Mouse (Mus musculus) urinary bladder, postnatal 4 days (tissue): ENCODE results near the gene Csf1.
"Not testable (repeated sequence)": the region's sequence is repeated elsewhere in the genome, so short reads cannot be mapped to it uniquely, and the experiment has no call there.

Experiments used
- DNase-seq, 2 experiments: peaks; one replicate each; pipeline ENCODE4 v3.0.0; 2021 to 2022; ENCODE audit warnings: low spot score in 2 of 2

Csf1 gene

DNA sequence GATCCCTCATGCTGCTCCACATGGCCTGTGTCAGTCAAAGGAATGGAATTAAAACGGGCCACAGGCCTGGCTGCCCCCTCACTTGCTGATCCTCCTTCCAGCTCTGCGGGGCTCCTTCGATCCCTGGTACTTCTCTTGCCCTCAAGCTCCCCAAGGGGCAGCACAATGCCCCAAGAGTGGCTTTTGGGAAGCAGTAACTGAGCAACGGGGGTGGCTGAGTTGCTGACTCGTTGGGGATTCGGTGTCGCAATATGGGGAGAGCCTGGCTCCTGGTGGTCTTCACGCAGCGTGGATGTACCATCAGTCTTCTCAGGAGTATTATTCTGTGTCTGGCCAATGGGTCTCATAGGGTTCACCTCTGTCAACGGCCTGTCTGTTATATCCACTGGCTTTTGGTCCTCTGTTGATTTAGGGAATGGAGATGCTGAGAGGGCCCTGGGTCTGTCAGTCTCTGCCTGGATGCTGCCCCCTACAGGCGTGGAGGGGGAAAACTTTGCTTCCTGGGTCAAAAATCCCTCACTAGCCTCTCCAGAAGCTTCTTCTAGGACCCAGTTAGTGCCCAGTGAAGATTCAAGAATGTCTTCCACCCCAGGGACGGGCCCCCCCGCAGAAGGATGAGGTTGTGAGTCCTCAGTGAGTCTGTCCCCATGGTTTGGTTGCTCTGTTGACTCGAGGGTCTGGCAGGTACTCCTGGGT, 11.9 kb downstream of the Csf1 start:
- no peak for DNase-seq

- no peak for DNase-seq
These were observed 14.2 kb downstream of the Csf1 start for GRCm38 (mm10) chr3:107746026-107746425.

GRCm38 (mm10) chr3:107743650-107744049, 16.6 kb downstream of the Csf1 start:
- DNase-seq, result peak in 1 of 2 experiments; percentile 35

DNA sequence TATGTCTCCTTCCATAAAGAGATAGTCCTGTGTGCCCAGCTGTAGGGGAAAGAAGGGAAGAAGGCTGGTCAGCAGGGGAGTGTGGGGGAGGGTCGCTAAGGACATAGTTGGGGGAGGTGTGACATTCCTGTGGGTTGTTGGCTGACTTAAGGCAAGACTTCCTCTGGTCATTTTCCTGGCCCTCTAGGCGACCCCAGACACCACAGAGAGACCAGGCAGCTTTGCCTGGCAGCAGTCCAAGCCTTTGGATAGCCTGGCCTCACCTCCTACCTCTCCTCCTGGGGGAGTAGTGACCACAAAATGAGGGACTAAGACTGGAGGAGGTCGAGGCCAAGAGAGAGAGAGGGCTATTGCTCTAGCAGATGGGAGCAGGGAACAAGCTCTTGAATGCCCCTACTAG, 17.2 kb downstream of the Csf1 start:
- DNase-seq, result no peak

- DNase-seq, result no peak
These were observed 18.1 kb downstream of the Csf1 start for GRCm38 (mm10) chr3:107742071-107742710.

DNA sequence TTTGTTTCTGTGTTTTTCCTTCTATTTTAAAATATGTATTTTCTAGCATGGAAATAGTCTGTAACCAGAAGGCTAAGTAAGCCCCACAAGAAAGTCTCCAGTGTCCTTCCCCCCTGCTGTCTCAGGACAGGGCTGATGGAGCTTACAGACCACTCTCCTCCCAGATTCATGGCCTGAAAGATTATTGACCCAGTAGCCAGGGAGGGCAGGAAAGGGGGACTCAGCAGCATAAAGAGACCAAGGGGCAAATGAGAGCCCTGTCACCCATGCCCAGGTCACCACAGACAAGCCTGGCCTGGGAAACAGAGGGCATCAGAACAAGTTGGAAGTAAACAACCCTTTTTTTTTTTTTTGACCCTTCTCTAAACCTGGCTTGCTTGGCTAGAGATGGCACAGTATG, 18.9 kb downstream of the Csf1 start:
- DNase-seq, result no peak

- DNase-seq, result peak; percentile 85 to 86
These were observed 19.6 kb downstream of the Csf1 start for GRCm38 (mm10) chr3:107740578-107741207.

GRCm38 (mm10) chr3:107739966-107740365, 20.3 kb downstream of the Csf1 start:
- DNase-seq, result no peak

GRCm38 (mm10) chr3:107739456-107739855, 20.8 kb downstream of the Csf1 start:
- DNase-seq, result no peak

- DNase-seq, result no peak
These were observed 21.6 kb downstream of the Csf1 start for GRCm38 (mm10) chr3:107738620-107739019.

- no peak for DNase-seq
These were observed 22.6 kb downstream of the Csf1 start for GRCm38 (mm10) chr3:107737609-107738190.

DNA sequence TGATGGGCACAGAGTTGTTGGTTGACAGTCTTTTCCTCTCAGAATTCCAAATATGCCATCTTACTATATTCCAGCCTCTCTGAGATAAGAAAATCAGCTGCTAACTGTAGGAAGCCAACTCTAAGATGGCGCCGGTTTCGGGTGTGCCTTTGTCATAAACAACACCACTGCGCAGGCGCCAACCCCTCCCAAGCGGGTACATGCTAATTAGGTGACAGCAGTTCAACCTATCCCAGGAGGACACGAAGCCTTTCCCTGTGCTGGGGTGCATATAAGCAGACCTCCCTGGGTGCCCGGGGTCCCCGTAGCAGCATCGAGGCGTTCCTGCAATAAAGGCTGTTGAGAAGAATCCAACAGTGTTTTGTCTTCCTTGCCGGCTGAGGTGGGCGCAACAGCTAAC, 24.6 kb downstream of the Csf1 start:
- DNase-seq, result not testable (repeated sequence)

DNA sequence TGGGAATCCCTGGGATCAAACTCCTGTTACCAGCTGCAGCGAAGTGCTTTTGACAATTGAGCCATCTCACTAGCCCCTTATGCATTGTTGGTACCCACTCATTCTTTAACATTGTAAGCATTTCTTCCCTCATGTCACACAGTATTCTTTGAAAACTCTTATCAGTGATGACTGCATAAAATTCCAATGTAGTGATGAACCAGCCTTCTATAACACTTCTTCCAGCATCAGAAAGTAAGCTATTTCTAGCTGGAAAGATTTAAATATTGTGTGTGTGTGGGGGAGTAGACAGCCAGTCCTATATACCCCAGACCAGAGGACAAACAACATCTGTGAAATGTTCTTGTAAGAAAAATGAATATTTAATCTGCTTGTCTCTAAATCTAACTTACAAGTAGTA, 26.9 kb downstream of the Csf1 start:
- DNase-seq, result no peak

- DNase-seq, result no peak
These were observed 30.0 kb downstream of the Csf1 start for GRCm38 (mm10) chr3:107730236-107730635.

DNA sequence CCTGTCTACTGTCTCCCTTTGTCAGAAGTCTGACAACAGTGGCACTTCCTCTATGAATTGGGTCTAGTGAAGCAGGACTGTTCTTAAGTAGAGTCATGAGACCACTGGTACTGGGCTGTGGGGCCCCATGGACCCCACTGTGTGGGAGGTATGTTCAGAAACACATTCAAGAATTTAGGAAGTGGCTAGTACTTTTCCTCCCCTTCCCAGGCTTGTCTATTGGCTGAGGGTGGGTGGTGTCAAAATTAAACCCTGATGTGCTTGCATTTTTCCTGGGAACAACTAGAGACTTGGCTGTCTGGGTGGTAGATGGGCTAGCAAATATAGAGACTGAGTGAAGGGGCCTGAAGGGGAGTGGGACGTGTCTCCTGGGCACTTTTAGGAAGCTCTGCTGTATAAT, 31.8 kb downstream of the Csf1 start:
- DNase-seq, result no peak

DNA sequence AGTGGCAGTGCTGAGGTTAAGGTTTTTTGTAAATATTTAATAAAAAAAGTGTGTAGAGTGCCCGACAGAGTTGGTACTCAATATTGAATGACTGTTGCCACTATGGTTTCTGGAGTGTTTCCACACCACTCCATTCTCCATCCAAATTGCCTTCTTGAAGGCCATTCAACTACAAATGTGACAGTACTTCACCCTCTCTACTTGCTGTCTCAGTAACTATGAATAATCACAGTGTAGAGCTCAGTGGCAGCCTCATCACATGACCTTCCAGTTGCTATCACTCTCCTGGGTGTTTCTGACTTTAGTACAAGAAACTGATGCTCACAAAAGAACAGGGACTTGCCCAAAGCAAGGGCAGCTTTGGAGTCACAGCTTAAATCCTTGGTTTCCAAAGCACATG, 44.3 kb downstream of the Csf1 start:
- DNase-seq, result no peak

- no peak for DNase-seq
These were observed 45.9 kb downstream of the Csf1 start for GRCm38 (mm10) chr3:107714276-107714933.

GRCm38 (mm10) chr3:107712081-107712480, 48.2 kb downstream of the Csf1 start:
- DNase-seq, result no peak

- no peak for DNase-seq
These were observed 51.1 kb downstream of the Csf1 start for GRCm38 (mm10) chr3:107709156-107709555.

DNA sequence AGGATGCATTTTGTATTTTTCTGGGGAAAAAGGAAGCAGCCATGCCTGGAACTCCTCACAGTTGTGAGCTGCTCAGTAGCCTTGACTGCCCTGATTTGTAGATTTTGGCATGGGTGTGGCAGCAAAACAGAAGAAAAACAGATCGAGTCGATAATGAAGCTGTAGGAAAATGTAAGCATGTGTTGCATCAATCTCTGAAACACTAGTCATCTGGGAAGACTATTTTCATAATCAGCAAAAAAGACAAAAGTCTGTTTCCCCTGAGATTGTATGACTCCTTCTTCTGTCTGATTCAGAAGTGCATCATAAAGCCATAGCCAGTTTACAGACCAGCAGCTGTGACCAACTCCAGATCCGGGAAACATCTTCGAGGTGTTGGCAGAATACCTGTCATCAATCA, 53.0 kb downstream of the Csf1 start:
- no peak for DNase-seq

DNA sequence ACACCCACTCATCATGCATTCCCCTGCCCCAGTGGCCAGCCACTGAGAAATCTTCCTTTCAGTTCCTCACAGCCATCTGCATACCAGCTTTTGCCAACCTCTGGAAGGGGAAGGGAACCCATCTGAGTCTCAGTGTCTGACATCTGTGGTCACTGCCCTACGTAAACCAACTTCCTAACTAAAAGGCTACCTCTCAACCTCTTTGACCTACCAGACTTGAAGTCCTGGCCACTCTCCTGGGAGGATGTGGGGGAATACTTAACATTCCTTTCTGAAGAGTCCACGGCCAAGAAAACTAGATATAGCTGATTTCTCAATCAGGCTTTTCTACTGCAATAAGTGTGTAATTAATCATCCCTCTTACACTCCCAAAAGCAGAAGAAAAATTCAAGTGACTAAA, 54.1 kb downstream of the Csf1 start:
- no peak for DNase-seq

- DNase-seq, result no peak
These were observed 55.9 kb downstream of the Csf1 start for GRCm38 (mm10) chr3:107704371-107704705.
